Comparison of ENCODE assay signal across 8 mouse cellular contexts in genomic region chr12:103492767-103493166, GRCm38 (mm10). TPM values are rescaled to one million over a fixed set of nuclear protein-coding genes. Genes with fewer than 3 reads are reported as not detected.
DNase-seq lines count a peak whose midpoint lies in the region; TF ChIP-seq lines count a peak whose summit lies in the region.
"Had no signal": no experiment of that assay in that cellular context is flagged by ENCODE, and none has a peak within 500 bp of the region (broad histone marks: within the 10 kb centered on the region; RNA-seq: fewer than 3 reads in every experiment).

No protein-coding gene starts in this region.

- no peaks in the 10 kb centered on the region for H3K36me3 ChIP-seq in E14TG2a.4 (ENCODE audit: insufficient read depth, low read length)
- H3K36me3 ChIP-seq: limb, embryonic 15.5 days had no signal

- no peak overlapping the region for H3K4me3 ChIP-seq in E14TG2a.4 (replicated peaks; ENCODE audit: low read length)
- H3K4me3 ChIP-seq: limb, embryonic 15.5 days had no signal

- H3K4me1 ChIP-seq in E14TG2a.4 (replicated peaks; ENCODE audit: low read depth, low read length): no peaks in the 10 kb centered on the region
- H3K4me1 ChIP-seq: limb, embryonic 15.5 days had no signal

- DNase-seq in adrenal gland, adult (ENCODE audit: inconsistent age in 2 of 2, low spot score in 1 of 2): peak; percentile 65 to 94
- peak; percentile 85 for DNase-seq in embryo, embryonic 10.5 days (ENCODE audit: low spot score)
- DNase-seq in heart, adult 8-10 months (ENCODE audit: low spot score): peak; percentile 82
- peak; percentile 77 to 79 for DNase-seq in kidney, postnatal 4 days
- DNase-seq in lung, adult 18-20 months: peak; percentile 61 to 78
- peak; percentile 32 to 38 for DNase-seq in right cerebral cortex, postnatal 36 days (ENCODE audit: low spot score in 2 of 2)

- TF ChIP-seq CTCF in E14TG2a.4 (conservative IDR thresholded peaks at IDR 0.05; ENCODE audit: low read length): peak; percentile 98

- H3K9me3 ChIP-seq in E14TG2a.4 (ENCODE audit: low read length): no peaks in the 10 kb centered on the region
- H3K9me3 ChIP-seq: limb, embryonic 15.5 days had no signal

- H3K27me3 ChIP-seq in E14TG2a.4 (ENCODE audit: insufficient read depth, low read length): no peaks in the 10 kb centered on the region
- H3K27me3 ChIP-seq: limb, embryonic 15.5 days had no signal

RNA-seq across cellular contexts. Expression of gene Ifi27l2b, which starts 35.7 kb away (rescaled TPM):
- not detected for total RNA-seq in heart, adult 8-10 months (2022)

RNA-seq across cellular contexts. Expression of gene Ppp4r4, which starts 39.3 kb away (rescaled TPM):
- total RNA-seq in heart, adult 8-10 months (2022): 1 to 10 TPM in 1 of 4 experiments, under 1 TPM in 3; 0.22 to 1.6 (median 0.35) TPM

RNA-seq across cellular contexts. Expression of gene Ifi27l2a, which starts 49.3 kb away (rescaled TPM):
- total RNA-seq in heart, adult 8-10 months (2022): 10 to 100 TPM; 20.2 to 34.4 (median 28.4) TPM

RNA-seq across cellular contexts. Expression of gene Ifi27, which starts 58.8 kb away (rescaled TPM):
- total RNA-seq in heart, adult 8-10 months (2022): 10 to 100 TPM; 45.0 to 62.7 (median 52.4) TPM

Comparison
In these comparisons a context has a peak if more than half of its experiments do, and no peak if none do; other contexts are left out.
1. DNase-seq: peak in every context shown above with its lines; median percentile 85 in embryo, embryonic 10.5 days; 82 in heart, adult 8-10 months; 80 in adrenal gland, adult; 78 in kidney, postnatal 4 days; 70 in lung, adult 18-20 months; 35 in right cerebral cortex, postnatal 36 days.